Mouse (Mus musculus) G1E (cell line): ENCODE results near the gene Gm9780.
"Not testable (repeated sequence)": the region's sequence is repeated elsewhere in the genome, so short reads cannot be mapped to it uniquely, and the experiment has no call there.

Experiments used
- CTCF ChIP-seq: IDR thresholded peaks from 2 replicates; pipeline ENCODE4 v1.5.1; 2012; ENCODE audit warnings: low read depth, low read length, inconsistent platforms, mixed read lengths
- GATA1 ChIP-seq: IDR thresholded peaks from 2 replicates; pipeline ENCODE4 v1.6.1; 2012; ENCODE audit warnings: borderline replicate concordance, low read length, inconsistent platforms, mixed read lengths
- TAL1 ChIP-seq: conservative IDR thresholded peaks from 2 replicates; pipeline ENCODE4 v1.6.1; 2012; ENCODE audit warnings: low read depth, low read length, inconsistent platforms, mixed read lengths

DNA sequence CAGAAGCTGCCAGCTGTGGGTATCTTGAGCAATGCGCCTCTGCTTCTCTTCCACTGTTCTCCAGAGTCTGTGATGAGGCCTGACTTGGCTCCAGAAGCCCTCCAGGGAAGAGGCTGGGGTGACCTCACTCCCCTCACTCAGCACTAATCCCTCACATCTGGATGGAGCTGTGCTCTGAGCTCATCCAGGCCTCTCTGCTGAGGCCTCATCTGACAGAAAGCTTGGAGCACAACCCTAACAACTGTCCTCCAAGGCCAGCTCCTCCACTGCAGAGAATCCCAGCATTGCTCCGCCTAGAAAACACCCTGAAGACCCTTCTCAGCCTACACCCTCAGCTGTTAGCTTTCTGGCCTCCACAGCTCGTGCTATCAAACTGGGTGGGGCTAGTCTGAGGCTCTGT, 8.1 kb downstream of the Gm9780 start:
- TF ChIP-seq CTCF, TAL1, GATA1: not testable (repeated sequence)
